8 mouse cellular contexts compared by ENCODE assay signal in the genomic region with DNA sequence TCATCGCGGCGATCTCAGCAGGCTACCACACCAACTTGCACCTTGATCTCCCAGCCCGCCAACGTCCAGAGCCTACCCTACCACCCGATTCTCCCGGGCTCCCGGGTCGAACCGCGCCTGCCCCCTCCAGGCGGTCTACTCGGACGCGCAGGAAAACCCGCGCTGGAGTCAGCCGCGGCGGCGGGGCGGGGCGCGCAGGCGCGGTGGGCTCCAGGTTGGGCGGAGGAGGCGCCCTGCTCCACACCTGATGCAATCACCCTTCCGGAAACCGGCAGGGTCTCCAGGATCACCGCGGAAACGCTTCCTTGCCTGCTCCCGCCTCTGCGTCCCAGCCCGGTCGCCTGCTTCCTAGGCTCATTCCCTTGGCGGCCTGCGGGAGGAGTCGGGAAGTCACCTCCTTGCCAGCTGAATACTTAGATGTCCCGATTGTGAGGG. TPM values are rescaled to one million over a fixed set of nuclear protein-coding genes. Genes with fewer than 3 reads are reported as not detected.
DNase-seq lines count a peak whose midpoint lies in the region; ATAC-seq and TF ChIP-seq lines count a peak whose summit lies in the region.

No protein-coding gene starts in this region.

- peak; percentile 67 for TF ChIP-seq CTCF in midbrain, postnatal 0 days (IDR thresholded peaks at IDR 0.05)

- no peaks in the 10 kb centered on the region; the same call in 1 of the 2 replicates for H3K4me1 ChIP-seq in erythroblast, embryonic 14.5 days (ENCODE audit: control insufficient read depth)
- peaks cover 9% of the 10 kb centered on the region for H3K4me1 ChIP-seq in embryonic facial prominence, embryonic 14.5 days (ENCODE audit: control insufficient read depth, insufficient read depth, low read length)
- peaks cover 12% of the 10 kb centered on the region for H3K4me1 ChIP-seq in kidney, embryonic 14.5 days (ENCODE audit: control insufficient read depth, insufficient read depth, low read length)
- H3K4me1 ChIP-seq in limb, embryonic 14.5 days (ENCODE audit: control insufficient read depth, insufficient read depth, low read length), result peaks cover 22% of the 10 kb centered on the region
- peaks cover 8% of the 10 kb centered on the region; the same call in 1 of the 2 replicates for H3K4me1 ChIP-seq in midbrain, postnatal 0 days (ENCODE audit: insufficient read depth, low read length)
- H3K4me1 ChIP-seq in stomach, embryonic 15.5 days, result peaks cover 8% of the 10 kb centered on the region; the same call in 1 of the 2 replicates

- peak overlapping the region; percentile 40 for H3K4me3 ChIP-seq in erythroblast, embryonic 14.5 days (replicated peaks)
- peak overlapping the region; percentile 62 for H3K4me3 ChIP-seq in embryonic facial prominence, embryonic 14.5 days (ENCODE audit: low read depth, low read length)
- peak overlapping the region; percentile 54 for H3K4me3 ChIP-seq in kidney, embryonic 14.5 days (ENCODE audit: low read length)
- H3K4me3 ChIP-seq in limb, embryonic 14.5 days (replicated peaks; ENCODE audit: low read length), result peak overlapping the region; percentile 57
- peak overlapping the region; percentile 52 for H3K4me3 ChIP-seq in midbrain, postnatal 0 days (ENCODE audit: low read depth, low read length)
- peak overlapping the region; percentile 49 for H3K4me3 ChIP-seq in stomach, embryonic 15.5 days (replicated peaks)

- under 1% methylated on average over 18 of the region's 41 CpGs for whole genome bisulfite sequencing in embryonic facial prominence, embryonic 14.5 days
- WGBS in kidney, embryonic 14.5 days, result under 1% methylated on average over 38 of the region's 41 CpGs
- WGBS in limb, embryonic 14.5 days, result 5% methylated on average over 34 of the region's 41 CpGs
- WGBS in midbrain, postnatal 0 days, result under 1% methylated on average over 41 of the region's 41 CpGs
- WGBS in stomach, embryonic 15.5 days, result under 1% methylated on average over 41 of the region's 41 CpGs

- peaks cover 3% of the 10 kb centered on the region for H3K9me3 ChIP-seq in erythroblast, embryonic 14.5 days (ENCODE audit: control insufficient read depth, low read length)
- no peaks in the 10 kb centered on the region for H3K9me3 ChIP-seq in embryonic facial prominence, embryonic 14.5 days (ENCODE audit: control insufficient read depth, low read length)
- no peaks in the 10 kb centered on the region for H3K9me3 ChIP-seq in kidney, embryonic 14.5 days (ENCODE audit: control insufficient read depth, low read length)
- H3K9me3 ChIP-seq in limb, embryonic 14.5 days (ENCODE audit: control insufficient read depth, low read length), result no peaks in the 10 kb centered on the region
- no peaks in the 10 kb centered on the region for H3K9me3 ChIP-seq in midbrain, postnatal 0 days (ENCODE audit: low read length)
- no peaks in the 10 kb centered on the region for H3K9me3 ChIP-seq in stomach, embryonic 15.5 days

- no peaks in the 10 kb centered on the region for H3K36me3 ChIP-seq in erythroblast, embryonic 14.5 days (ENCODE audit: control insufficient read depth)
- no peaks in the 10 kb centered on the region for H3K36me3 ChIP-seq in embryonic facial prominence, embryonic 14.5 days (ENCODE audit: control insufficient read depth, insufficient read depth, low read length)
- no peaks in the 10 kb centered on the region for H3K36me3 ChIP-seq in kidney, embryonic 14.5 days (ENCODE audit: control insufficient read depth, insufficient read depth, low read length)
- no peaks in the 10 kb centered on the region for H3K36me3 ChIP-seq in limb, embryonic 14.5 days (ENCODE audit: control insufficient read depth, insufficient read depth, low read length)
- no peaks in the 10 kb centered on the region for H3K36me3 ChIP-seq in midbrain, postnatal 0 days (ENCODE audit: insufficient read depth, low read length)
- no peaks in the 10 kb centered on the region for H3K36me3 ChIP-seq in stomach, embryonic 15.5 days

- no peak for ATAC-seq in erythroblast, adult 5-6 weeks (replicated peaks; ENCODE audit: low FRiP score, poor library complexity, severe bottlenecking)
- ATAC-seq in embryonic facial prominence, embryonic 14.5 days (ENCODE audit: low read depth), result peak; percentile 68
- peak; percentile 74 for ATAC-seq in kidney, embryonic 14.5 days (ENCODE audit: low FRiP score, low TSS enrichment)
- ATAC-seq in limb, embryonic 14.5 days (ENCODE audit: low FRiP score, low read depth), result peak; percentile 58
- ATAC-seq in midbrain, postnatal 0 days (ENCODE audit: low FRiP score), result peak; percentile 75
- ATAC-seq in stomach, embryonic 15.5 days (ENCODE audit: insufficient read depth, low FRiP score, low read depth), result peak; percentile 80

- TF ChIP-seq POLR2A in limb, embryonic 14.5 days (IDR thresholded peaks at IDR 0.05; ENCODE audit: borderline replicate concordance, extremely low read depth, insufficient read depth, insufficient read length), result no peak

- peak overlapping the region; percentile 85 for H3K4me2 ChIP-seq in embryonic facial prominence, embryonic 14.5 days (ENCODE audit: low read depth, low read length)
- H3K4me2 ChIP-seq in kidney, embryonic 14.5 days (replicated peaks; ENCODE audit: low read depth, low read length), result peak overlapping the region; percentile 65
- peak overlapping the region; percentile 62 for H3K4me2 ChIP-seq in limb, embryonic 14.5 days (replicated peaks; ENCODE audit: low read depth, low read length, severe bottlenecking)
- H3K4me2 ChIP-seq in midbrain, postnatal 0 days (ENCODE audit: low read depth, low read length, poor library complexity, severe bottlenecking), result peak overlapping the region; percentile 69
- peak overlapping the region; percentile 68 for H3K4me2 ChIP-seq in stomach, embryonic 15.5 days

- H3K27me3 ChIP-seq in erythroblast, embryonic 14.5 days (ENCODE audit: control insufficient read depth), result peaks cover 52% of the 10 kb centered on the region
- no peaks in the 10 kb centered on the region for H3K27me3 ChIP-seq in embryonic facial prominence, embryonic 14.5 days (replicated peaks; ENCODE audit: control insufficient read depth, insufficient read depth, low read length)
- no peaks in the 10 kb centered on the region for H3K27me3 ChIP-seq in kidney, embryonic 14.5 days (ENCODE audit: control insufficient read depth, insufficient read depth, low read length)
- no peaks in the 10 kb centered on the region for H3K27me3 ChIP-seq in limb, embryonic 14.5 days (ENCODE audit: control insufficient read depth, insufficient read depth, low read length)
- no peaks in the 10 kb centered on the region for H3K27me3 ChIP-seq in midbrain, postnatal 0 days (ENCODE audit: insufficient read depth, low read length)
- no peaks in the 10 kb centered on the region for H3K27me3 ChIP-seq in stomach, embryonic 15.5 days (replicated peaks)

- peak overlapping the region; percentile 44; the same call in 1 of the 2 replicates for H3K27ac ChIP-seq in embryonic facial prominence, embryonic 14.5 days (replicated peaks; ENCODE audit: low read depth, low read length)
- peak overlapping the region; percentile 48 for H3K27ac ChIP-seq in kidney, embryonic 14.5 days (ENCODE audit: low read depth, low read length)
- H3K27ac ChIP-seq in limb, embryonic 14.5 days (replicated peaks; ENCODE audit: low read depth, low read length), result 0 out of 2 replicates have a peak overlapping the region, but pooled peaks have one; percentile 22
- H3K27ac ChIP-seq in midbrain, postnatal 0 days (ENCODE audit: low read depth, low read length), result peak overlapping the region; percentile 70
- peak overlapping the region; percentile 26; the same call in 1 of the 2 replicates for H3K27ac ChIP-seq in stomach, embryonic 15.5 days

- peak; percentile 87 for DNase-seq in embryonic facial prominence, embryonic 14.5 days (ENCODE audit: low spot score)
- DNase-seq in heart, adult 9 months (ENCODE audit: low spot score in 2 of 2), result peak; percentile 88 to 93
- DNase-seq in limb, embryonic 14.5 days (ENCODE audit: low spot score), result peak; percentile 77
- peak; percentile 86 for DNase-seq in midbrain, postnatal 0 days (ENCODE audit: low spot score)

- peak overlapping the region; percentile 73 for H3K9ac ChIP-seq in embryonic facial prominence, embryonic 14.5 days (ENCODE audit: low read depth, low read length)
- peak overlapping the region; percentile 55 for H3K9ac ChIP-seq in kidney, embryonic 14.5 days (ENCODE audit: low read depth, low read length)
- H3K9ac ChIP-seq in limb, embryonic 14.5 days (ENCODE audit: low read depth, low read length, severe bottlenecking), result peak overlapping the region; percentile 63
- H3K9ac ChIP-seq in midbrain, postnatal 0 days (replicated peaks; ENCODE audit: low read length, poor library complexity, severe bottlenecking), result peak overlapping the region; percentile 63
- peak overlapping the region; percentile 6; the same call in 1 of the 2 replicates for H3K9ac ChIP-seq in stomach, embryonic 15.5 days

RNA-seq across cellular contexts. Expression of a gene that starts 1.6 kb away (rescaled TPM):
- 0.06 TPM in 1 of 2 replicates, not detected in the other for polyA plus RNA-seq in erythroblast, embryonic 14.5 days (2012)
- total RNA-seq in erythroblast, adult 5-6 weeks (2015; ENCODE audit: low replicate concordance), result not detected in 2 replicates
- total RNA-seq in erythroblast, adult 5-6 weeks (2017; ENCODE audit: low replicate concordance), result 0.34 TPM in 1 of 2 replicates, not detected in the other
- polyA plus RNA-seq in embryonic facial prominence, embryonic 14.5 days (2014; fragmentation: Nextera tagmentation; extraction: Ambion mirVana), result 39.8 and 47.9 TPM in 2 replicates
- polyA plus RNA-seq in kidney, embryonic 14.5 days (2014; fragmentation: Nextera tagmentation; extraction: Ambion mirVana), result 39.3 and 55.9 TPM in 2 replicates
- 15.8 and 16.9 TPM in 2 replicates for polyA plus RNA-seq in limb, embryonic 14.5 days (2012; rRNA removed)
- polyA plus RNA-seq in limb, embryonic 14.5 days (2014; fragmentation: Nextera tagmentation; extraction: Ambion mirVana), result 45.8 and 49.8 TPM in 2 replicates
- total RNA-seq in midbrain, postnatal 0 days (2014; rRNA removed), result 60.6 and 73.7 TPM in 2 replicates
- polyA plus RNA-seq in midbrain, postnatal 0 days (2015; fragmentation: Nextera tagmentation; extraction: Ambion mirVana), result 66.6 and 76.0 TPM in 2 replicates
- 33.4 and 33.6 TPM in 2 replicates for polyA plus RNA-seq in stomach, embryonic 15.5 days (2015; fragmentation: Nextera tagmentation; extraction: Ambion mirVana)

RNA-seq across cellular contexts. Expression of a gene that starts 55.7 kb away (rescaled TPM):
- polyA plus RNA-seq in erythroblast, embryonic 14.5 days (2012), result not detected in 2 replicates
- not detected in 2 replicates for total RNA-seq in erythroblast, adult 5-6 weeks (2015; ENCODE audit: low replicate concordance)
- 0.98 TPM in 1 of 2 replicates, not detected in the other for total RNA-seq in erythroblast, adult 5-6 weeks (2017; ENCODE audit: low replicate concordance)
- polyA plus RNA-seq in embryonic facial prominence, embryonic 14.5 days (2014; fragmentation: Nextera tagmentation; extraction: Ambion mirVana), result 142 TPM in 2 replicates
- polyA plus RNA-seq in kidney, embryonic 14.5 days (2014; fragmentation: Nextera tagmentation; extraction: Ambion mirVana), result 55.1 and 61.9 TPM in 2 replicates
- polyA plus RNA-seq in limb, embryonic 14.5 days (2012; rRNA removed), result 105 and 110 TPM in 2 replicates
- 77.4 and 81.0 TPM in 2 replicates for polyA plus RNA-seq in limb, embryonic 14.5 days (2014; fragmentation: Nextera tagmentation; extraction: Ambion mirVana)
- 1,819 and 2,069 TPM in 2 replicates for total RNA-seq in midbrain, postnatal 0 days (2014; rRNA removed)
- 2,098 and 2,247 TPM in 2 replicates for polyA plus RNA-seq in midbrain, postnatal 0 days (2015; fragmentation: Nextera tagmentation; extraction: Ambion mirVana)
- polyA plus RNA-seq in stomach, embryonic 15.5 days (2015; fragmentation: Nextera tagmentation; extraction: Ambion mirVana), result 76.8 and 89.5 TPM in 2 replicates

Comparison
In these comparisons a context has a peak if more than half of its experiments do, and no peak if none do; other contexts are left out.
1. H3K9ac ChIP-seq: peak in every context shown above with its lines; median percentile 73 in embryonic facial prominence, embryonic 14.5 days; 63 in limb, embryonic 14.5 days; 63 in midbrain, postnatal 0 days; 55 in kidney, embryonic 14.5 days; 6 in stomach, embryonic 15.5 days.
2. RNA of a gene that starts 1.6 kb away (polyA plus RNA-seq): 66.6 to 76.0 TPM in midbrain, postnatal 0 days, 39.3 to 55.9 TPM in kidney, embryonic 14.5 days, 15.8 to 49.8 TPM in limb, embryonic 14.5 days, 39.8 to 47.9 TPM in embryonic facial prominence, embryonic 14.5 days and 33.4 to 33.6 TPM in stomach, embryonic 15.5 days; 0.06 TPM in erythroblast, embryonic 14.5 days; every median in the first group is over 10 times any median in the second.
3. RNA of a gene that starts 55.7 kb away (polyA plus RNA-seq): 2,098 to 2,247 TPM in midbrain, postnatal 0 days, 142 TPM in embryonic facial prominence, embryonic 14.5 days, 77.4 to 110 TPM in limb, embryonic 14.5 days, 76.8 to 89.5 TPM in stomach, embryonic 15.5 days and 55.1 to 61.9 TPM in kidney, embryonic 14.5 days; not detected in erythroblast, embryonic 14.5 days; every median in the first group is over 10 times any median in the second.
4. Peak in every context shown above with its lines, with median percentiles within 50 percentile points of each other: H3K4me3 ChIP-seq, DNase-seq, H3K27ac ChIP-seq and H3K4me2 ChIP-seq.